Mouse (Mus musculus) small intestine, adult 2 months (tissue): ENCODE results near the gene Cox19.

ENCODE experiments used
- CTCF ChIP-seq: fragments of 200-500 bp; IDR thresholded peaks from 2 replicates; pipeline ENCODE4 v1.5.1; 2012; ENCODE audit warnings: low read depth, mild to moderate bottlenecking, control low read depth, inconsistent platforms, low read length, moderate library complexity, mixed read lengths; ENCODE audit not compliant: insufficient replicate concordance, insufficient read length; ENCODE audit errors: extremely low read depth
- POLR2A ChIP-seq: fragments of 200-500 bp; IDR thresholded peaks from 2 replicates; pipeline ENCODE4 v1.6.1; 2012; ENCODE audit warnings: low read depth, mild to moderate bottlenecking, control low read depth, inconsistent platforms, low read length, moderate library complexity

DNA sequence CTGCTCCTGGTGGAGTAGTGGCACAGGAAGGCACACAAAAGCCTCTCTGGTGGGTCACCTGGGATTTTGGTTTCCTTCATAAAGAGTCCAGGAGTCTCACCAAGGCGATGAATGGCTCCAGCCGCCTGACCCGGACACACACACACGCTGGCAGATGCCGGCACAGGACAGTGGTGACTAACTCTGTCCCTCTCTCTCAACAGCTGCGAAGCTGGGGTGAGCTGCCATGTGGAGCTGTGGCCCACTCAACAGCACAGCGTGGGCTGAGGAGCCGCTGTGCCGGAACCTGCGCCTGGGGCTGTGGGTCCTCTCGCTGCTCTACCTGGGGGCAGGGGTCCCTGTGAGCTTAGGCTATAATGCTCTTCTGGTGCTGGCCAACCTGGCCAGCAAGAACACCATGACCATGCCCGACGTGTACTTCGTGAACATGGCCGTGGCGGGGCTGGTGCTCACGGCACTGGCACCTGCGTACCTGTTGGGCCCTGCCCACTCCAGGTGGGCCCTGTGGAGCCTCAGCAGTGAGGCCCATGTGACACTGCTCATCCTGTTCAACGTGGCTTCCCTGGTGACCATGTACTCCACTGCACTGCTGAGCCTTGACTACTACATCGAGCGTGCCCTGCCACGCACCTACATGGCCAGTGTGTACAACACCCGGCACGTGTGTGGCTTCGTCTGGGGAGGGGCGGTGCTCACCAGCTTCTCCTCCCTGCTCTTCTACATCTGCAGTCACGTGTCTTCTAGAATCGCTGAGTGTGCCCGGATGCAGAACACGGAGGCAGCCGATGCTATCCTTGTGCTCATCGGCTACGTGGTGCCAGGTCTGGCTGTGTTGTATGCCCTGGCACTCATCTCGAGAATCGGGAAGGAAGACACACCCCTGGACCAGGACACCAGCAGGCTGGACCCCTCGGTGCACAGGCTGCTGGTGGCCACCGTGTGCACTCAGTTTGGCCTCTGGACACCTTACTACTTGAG lies 41.3 kb upstream of the Cox19 start:
- no peak for TF ChIP-seq POLR2A
- no peak for TF ChIP-seq CTCF
